Mouse (Mus musculus) urinary bladder, postnatal 25 days (tissue): Measurements from ENCODE around the gene Selenof.
"Not testable (repeated sequence)": the region's sequence is repeated elsewhere in the genome, so short reads cannot be mapped to it uniquely, and the experiment has no call there.

Source experiments
- DNase-seq: peaks from one replicate; pipeline ENCODE4 v3.0.0; 2022; ENCODE audit warnings: low spot score

The Selenof gene

GRCm38 (mm10) chr3:144602819-144603218 lies 32.7 kb downstream of the Selenof start:
- no peak for DNase-seq

DNA sequence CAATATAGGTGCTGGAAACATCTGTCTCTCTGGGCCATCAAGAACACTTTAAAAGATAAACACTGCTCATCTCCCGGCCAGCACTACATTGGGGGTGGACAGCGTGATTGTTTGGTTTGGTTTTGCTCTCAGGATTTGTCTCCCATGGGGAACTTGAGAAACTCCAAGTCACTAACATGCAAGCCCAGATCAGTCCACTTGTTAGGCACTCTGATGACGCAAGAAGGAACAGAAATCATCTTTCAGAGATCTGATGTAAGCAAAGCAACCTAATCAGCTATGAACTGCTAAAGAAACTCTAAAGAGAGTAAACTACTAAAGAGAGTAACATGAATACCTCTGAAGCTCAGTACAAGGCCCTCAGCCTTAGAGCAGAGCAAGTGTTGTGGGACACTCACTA lies 33.5 kb downstream of the Selenof start:
- no peak for DNase-seq

DNA sequence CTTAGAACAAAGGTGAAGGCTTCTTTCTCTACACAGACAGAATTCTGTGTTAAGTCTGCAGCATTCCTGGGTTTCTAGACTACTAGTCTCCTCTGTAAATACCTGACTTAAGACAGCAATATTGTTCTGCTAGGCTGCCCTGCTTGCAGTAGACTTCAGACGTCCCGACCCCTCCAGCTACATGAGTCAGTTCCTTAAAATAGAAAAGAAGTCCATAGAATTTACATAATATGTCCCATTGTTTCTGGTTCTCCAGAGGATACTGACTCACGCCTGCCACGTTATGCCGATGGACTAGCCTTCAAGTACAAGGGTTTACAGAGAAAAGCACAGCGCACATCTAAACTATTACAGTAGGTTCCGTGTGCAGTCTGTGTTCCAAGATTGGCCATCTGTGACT lies 34.1 kb downstream of the Selenof start:
- DNase-seq: no peak

- DNase-seq: not testable (repeated sequence)
Measured at GRCm38 (mm10) chr3:144605811-144606210, 35.7 kb downstream of the Selenof start.

- DNase-seq: no peak
Measured at GRCm38 (mm10) chr3:144606449-144606848, 36.3 kb downstream of the Selenof start.

DNA sequence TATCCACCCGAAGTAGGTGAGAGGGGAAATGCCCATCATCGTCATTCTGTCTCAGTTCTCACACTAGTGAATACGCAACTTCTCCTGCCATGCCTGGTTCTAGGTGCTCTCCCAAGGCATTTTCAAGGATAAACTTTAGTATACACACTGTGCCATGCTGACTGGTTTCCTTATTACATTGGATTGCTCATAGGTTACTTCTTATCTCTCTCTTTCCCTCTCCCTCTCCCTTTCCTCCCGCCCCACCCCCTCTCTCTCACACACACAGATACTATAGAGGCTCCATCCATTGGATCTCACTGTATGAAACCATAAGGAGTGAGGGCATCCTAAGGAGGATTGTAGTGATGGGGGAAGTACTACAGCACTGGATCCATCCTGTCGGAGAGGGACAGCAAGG lies 38.0 kb downstream of the Selenof start:
- DNase-seq: no peak

- DNase-seq: no peak
Measured at GRCm38 (mm10) chr3:144610759-144611158, 40.7 kb downstream of the Selenof start.

DNA sequence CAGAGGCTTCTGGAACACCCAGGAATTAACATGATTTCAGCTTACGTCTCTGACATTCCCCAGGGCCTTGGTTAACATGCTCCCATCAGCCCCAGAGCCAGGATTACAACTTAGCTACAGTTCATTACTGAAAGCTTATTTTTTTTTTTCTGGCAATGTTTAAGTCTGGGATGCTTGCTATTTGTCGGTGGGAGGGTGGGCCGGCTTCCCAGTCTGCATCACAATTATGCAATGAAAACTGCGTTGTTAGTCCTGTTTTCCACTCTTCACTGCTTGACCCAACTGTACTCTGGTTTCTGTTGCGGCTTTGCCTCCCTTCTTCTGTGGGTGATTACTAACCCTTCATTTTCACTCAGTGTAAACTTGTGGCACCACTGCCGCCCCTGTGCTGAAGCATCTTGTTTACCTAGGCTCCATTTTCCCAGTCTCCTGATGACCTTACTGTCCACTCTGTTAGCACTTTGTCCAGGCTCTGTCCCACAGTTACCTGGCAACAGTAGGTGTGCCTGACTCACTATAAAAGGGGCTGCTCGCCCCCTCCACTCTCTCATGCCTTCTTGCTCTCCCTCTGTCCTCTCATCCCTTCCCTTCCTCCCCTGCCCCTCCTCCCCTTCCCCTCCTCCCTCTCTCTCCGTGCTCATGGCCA lies 41.6 kb downstream of the Selenof start:
- no peak for DNase-seq

DNA sequence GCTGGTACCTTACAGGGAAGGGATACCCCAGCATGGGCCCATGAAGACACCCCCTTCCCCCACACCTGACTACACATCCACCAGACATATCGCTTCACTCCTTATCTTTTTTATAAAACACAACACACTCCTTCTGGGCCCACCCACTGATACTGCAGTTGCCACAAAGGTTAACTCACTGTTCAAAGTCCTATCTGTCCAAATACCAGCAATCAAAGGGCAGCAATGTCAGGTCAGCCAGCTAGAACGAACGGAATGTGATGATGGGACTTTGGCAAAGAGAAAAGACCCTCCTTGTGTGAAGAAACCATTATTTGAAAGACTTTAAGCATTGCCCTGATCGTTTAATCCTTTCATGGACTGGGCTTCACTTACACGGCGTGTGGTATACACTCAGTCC lies 42.3 kb downstream of the Selenof start:
- DNase-seq: no peak

- DNase-seq: no peak
Measured at GRCm38 (mm10) chr3:144614277-144614676, 44.2 kb downstream of the Selenof start.

GRCm38 (mm10) chr3:144614698-144615097 lies 44.6 kb downstream of the Selenof start:
- no peak for DNase-seq

- DNase-seq: no peak
Measured at GRCm38 (mm10) chr3:144615459-144615858, 45.4 kb downstream of the Selenof start.

- peak; percentile 71 for DNase-seq
Measured at GRCm38 (mm10) chr3:144616654-144617425, 46.7 kb downstream of the Selenof start.

GRCm38 (mm10) chr3:144617633-144618180 lies 47.6 kb downstream of the Selenof start:
- no peak for DNase-seq

DNA sequence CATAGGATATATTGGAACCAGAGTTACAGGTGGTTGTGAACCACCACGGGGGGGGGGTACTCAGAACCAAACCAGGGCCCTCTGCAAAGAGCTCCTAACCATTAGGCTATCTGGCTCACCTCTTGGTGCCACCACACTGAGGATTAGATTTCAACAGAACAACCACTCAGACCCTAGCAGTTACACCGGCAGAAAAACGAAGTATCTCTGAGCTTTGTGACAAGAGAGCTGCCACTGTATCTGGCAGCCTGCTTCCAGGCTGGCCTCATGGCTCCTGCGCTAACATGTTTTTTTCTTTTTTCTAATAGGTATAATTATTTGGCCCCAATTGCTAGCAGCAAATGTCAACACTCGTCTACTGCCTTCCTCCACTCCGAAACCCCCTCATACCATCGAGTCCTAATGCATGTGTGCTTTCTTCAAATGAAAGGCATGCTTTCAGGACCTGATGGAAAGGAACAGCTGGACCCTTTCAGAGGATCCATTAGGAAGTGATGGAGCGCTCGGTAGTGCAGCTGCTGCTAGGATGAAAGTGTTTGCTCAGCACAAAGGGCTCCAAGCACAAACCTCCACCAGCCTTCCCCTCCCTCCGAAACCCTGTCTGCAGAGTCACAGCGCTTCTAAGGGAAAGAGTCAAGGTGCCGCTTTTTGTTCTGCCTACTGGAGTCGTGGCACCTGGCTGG lies 53.0 kb downstream of the Selenof start:
- DNase-seq: no peak

GRCm38 (mm10) chr3:144625691-144626090 lies 55.6 kb downstream of the Selenof start:
- no peak for DNase-seq

- no peak for DNase-seq
Measured at GRCm38 (mm10) chr3:144628005-144628914, 58.2 kb downstream of the Selenof start.

DNA sequence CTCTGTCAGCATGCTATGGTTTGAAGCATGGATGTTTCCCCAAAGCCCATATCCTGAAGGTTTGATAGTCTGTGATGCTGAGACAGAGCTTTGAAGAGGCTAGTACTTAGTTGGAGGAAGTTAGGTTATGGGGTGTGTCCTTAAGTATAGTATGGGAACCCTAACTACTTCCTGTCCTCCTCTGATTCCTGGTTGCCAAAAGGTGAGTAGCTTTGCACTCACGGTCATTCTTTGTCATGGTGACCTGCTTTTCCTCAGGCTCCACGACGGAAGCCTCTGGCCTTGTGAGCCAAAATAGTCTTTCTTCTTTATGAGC lies 58.8 kb downstream of the Selenof start:
- DNase-seq: no peak

GRCm38 (mm10) chr3:144635236-144635635 lies 65.1 kb downstream of the Selenof start:
- no peak for DNase-seq

GRCm38 (mm10) chr3:144638110-144638509 lies 68.0 kb downstream of the Selenof start:
- DNase-seq: no peak

- DNase-seq: no peak
Measured at GRCm38 (mm10) chr3:144639387-144639786, 69.3 kb downstream of the Selenof start.

DNA sequence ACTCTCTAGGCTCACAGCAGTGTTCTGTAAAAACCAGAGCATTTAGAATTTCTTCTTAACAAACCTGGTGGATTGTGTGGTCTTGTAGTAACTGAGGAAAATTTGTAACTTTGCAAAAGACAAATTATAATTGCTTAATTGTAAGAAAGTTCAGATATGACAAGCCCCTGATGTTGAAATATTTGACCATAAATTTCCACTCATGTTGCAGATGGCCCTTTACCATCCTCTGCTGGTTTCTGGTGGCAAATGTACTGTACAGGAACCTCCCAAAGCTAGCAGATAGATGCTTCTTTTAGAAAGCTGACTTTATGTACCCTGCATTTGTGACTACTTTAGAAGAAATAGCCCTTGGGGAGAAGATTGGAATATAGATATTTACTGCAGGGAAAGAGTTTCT lies 69.9 kb downstream of the Selenof start:
- no peak for DNase-seq
